Mouse (Mus musculus): Measurements from ENCODE around the gene Prkaca. TPM values are rescaled to one million over a fixed set of nuclear protein-coding genes. Genes with fewer than 3 reads are reported as not detected.

Gene Prkaca
- polyA plus RNA-seq, 1 experiment, result 181 TPM

DNA sequence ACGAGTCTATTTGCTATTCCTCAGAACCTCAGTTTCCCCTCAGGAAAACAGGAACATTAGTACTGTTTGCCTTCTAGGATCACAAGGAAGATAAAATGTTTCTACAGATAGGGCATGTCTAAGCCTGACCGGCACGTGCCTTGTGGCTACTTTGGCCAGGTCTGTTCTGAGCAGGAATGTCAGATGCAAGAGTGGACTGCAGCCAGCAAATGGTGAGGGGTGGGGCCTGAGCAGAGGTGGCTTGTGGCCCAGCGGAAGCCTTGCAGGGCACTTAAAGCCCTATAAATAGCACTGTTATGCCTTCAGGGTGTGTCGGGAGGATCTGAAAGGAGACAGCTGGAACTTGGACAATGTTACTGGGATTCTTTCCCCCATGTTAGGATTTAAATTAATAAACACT lies 50.3 kb downstream of the Prkaca start:
- H3K4me3 ChIP-seq (ENCODE audit: insufficient read depth, low read length), result no peak overlapping the region
- H3K4me1 ChIP-seq (ENCODE audit: control insufficient read depth, insufficient read depth, low read length), result no peaks in the 10 kb centered on the region
- TF ChIP-seq POLR2A (IDR thresholded peaks at IDR 0.05; ENCODE audit: extremely low read depth, insufficient read depth, low read length) (no peak), CTCF (IDR thresholded peaks at IDR 0.05; ENCODE audit: extremely low read depth, insufficient read depth, low read length) (no peak)
- H3K27ac ChIP-seq (ENCODE audit: insufficient read depth, low read length), result no peak overlapping the region

DNA sequence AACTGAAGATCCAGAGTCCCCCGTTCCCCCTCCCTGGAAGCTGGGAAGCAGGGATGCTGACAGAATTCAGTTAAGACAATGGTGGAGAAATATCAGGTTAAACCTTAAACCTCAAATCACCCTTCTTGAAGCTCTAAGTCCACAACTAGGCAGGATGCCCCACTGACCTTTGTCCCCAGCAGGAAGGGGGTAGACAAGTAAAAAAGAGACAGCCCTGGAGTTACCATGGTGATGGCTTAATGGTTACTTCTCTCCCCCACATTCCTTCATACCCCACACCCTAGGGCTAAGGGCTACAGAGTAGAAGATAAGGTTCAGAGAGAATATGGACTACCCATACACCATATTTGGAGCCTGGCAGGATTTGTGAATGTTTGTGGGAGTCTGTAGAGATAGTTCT lies 50.8 kb downstream of the Prkaca start:
- H3K4me3 ChIP-seq (ENCODE audit: insufficient read depth, low read length), result no peak overlapping the region
- no peaks in the 10 kb centered on the region for H3K4me1 ChIP-seq (ENCODE audit: control insufficient read depth, insufficient read depth, low read length)
- TF ChIP-seq POLR2A (IDR thresholded peaks at IDR 0.05; ENCODE audit: extremely low read depth, insufficient read depth, low read length) (no peak), CTCF (IDR thresholded peaks at IDR 0.05; ENCODE audit: extremely low read depth, insufficient read depth, low read length) (no peak)
- H3K27ac ChIP-seq (ENCODE audit: insufficient read depth, low read length), result no peak overlapping the region

DNA sequence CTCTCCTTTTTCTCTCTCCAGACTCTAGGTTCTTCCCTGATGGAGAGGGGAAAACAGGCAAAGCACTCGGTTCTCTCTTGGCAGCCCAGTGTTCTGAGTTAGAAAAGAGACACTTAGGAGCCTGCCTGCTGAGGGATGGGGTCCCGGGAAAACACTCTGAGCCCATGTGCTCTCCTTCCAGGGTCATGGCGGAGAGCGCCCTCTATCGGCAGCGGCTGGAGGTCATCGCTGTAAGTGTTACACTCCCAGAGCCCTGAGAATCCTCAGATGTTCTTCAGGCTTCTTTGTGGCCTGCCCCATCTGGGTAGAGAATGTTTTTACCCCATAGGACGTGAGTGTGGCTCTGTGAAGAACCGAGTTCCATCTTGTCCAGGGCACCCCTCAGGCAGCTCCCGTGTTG lies 51.4 kb downstream of the Prkaca start:
- H3K27ac ChIP-seq (ENCODE audit: insufficient read depth, low read length), result no peak overlapping the region
- TF ChIP-seq POLR2A (IDR thresholded peaks at IDR 0.05; ENCODE audit: extremely low read depth, insufficient read depth, low read length), result no peak
- TF ChIP-seq CTCF (IDR thresholded peaks at IDR 0.05; ENCODE audit: extremely low read depth, insufficient read depth, low read length), result peak; percentile 32; the same call in 1 of the 2 replicates
- H3K4me1 ChIP-seq (ENCODE audit: control insufficient read depth, insufficient read depth, low read length), result no peaks in the 10 kb centered on the region
- no peak overlapping the region for H3K4me3 ChIP-seq (ENCODE audit: insufficient read depth, low read length)

GRCm38 (mm10) chr8:84025863-84026262 lies 53.1 kb downstream of the Prkaca start:
- no peaks in the 10 kb centered on the region for H3K4me1 ChIP-seq (ENCODE audit: control insufficient read depth, insufficient read depth, low read length)
- peak overlapping the region; percentile 10 for H3K4me3 ChIP-seq (ENCODE audit: insufficient read depth, low read length)
- H3K27ac ChIP-seq (ENCODE audit: insufficient read depth, low read length), result no peak overlapping the region
- TF ChIP-seq CTCF (IDR thresholded peaks at IDR 0.05; ENCODE audit: extremely low read depth, insufficient read depth, low read length) (no peak), POLR2A (IDR thresholded peaks at IDR 0.05; ENCODE audit: extremely low read depth, insufficient read depth, low read length) (no peak)

- Histone ChIP-seq H3K4me1 (ENCODE audit: control insufficient read depth, insufficient read depth, low read length) (no peaks in the 10 kb centered on the region), H3K27ac (ENCODE audit: insufficient read depth, low read length) (no peak overlapping the region)
- TF ChIP-seq POLR2A (IDR thresholded peaks at IDR 0.05; ENCODE audit: extremely low read depth, insufficient read depth, low read length) (no peak), CTCF (IDR thresholded peaks at IDR 0.05; ENCODE audit: extremely low read depth, insufficient read depth, low read length) (no peak)
Measured at GRCm38 (mm10) chr8:84027449-84027848, 54.7 kb downstream of the Prkaca start.

DNA sequence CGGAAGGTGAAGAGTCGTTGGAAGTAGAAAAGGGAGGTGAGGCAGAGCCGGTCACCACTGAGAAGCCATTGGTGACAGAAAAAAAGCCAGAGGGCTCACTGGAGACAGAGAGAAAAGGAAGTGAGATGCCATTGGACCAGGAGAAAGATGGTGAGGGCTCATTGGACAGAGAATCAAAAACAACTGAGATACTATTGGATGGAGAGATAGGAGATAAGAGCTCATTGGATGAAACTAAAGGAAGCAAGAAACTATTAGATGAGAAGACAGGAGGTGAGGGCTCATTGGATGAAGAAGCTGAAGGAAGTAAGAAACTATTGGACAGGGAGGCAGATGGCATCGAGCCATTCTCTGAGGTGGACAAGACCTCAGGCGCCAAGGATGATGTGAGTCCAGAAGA lies 56.5 kb downstream of the Prkaca start:
- no peak overlapping the region for H3K27ac ChIP-seq (ENCODE audit: insufficient read depth, low read length)
- TF ChIP-seq POLR2A (IDR thresholded peaks at IDR 0.05; ENCODE audit: extremely low read depth, insufficient read depth, low read length) (no peak), CTCF (IDR thresholded peaks at IDR 0.05; ENCODE audit: extremely low read depth, insufficient read depth, low read length) (no peak)
- no peaks in the 10 kb centered on the region for H3K4me1 ChIP-seq (ENCODE audit: control insufficient read depth, insufficient read depth, low read length)
- no peak overlapping the region for H3K4me3 ChIP-seq (ENCODE audit: insufficient read depth, low read length)

More at GRCm38 (mm10) chr8:84027449-84027848, 54.7 kb downstream of the Prkaca start:
- H3K4me3 ChIP-seq (ENCODE audit: insufficient read depth, low read length), result no peak overlapping the region

DNA sequence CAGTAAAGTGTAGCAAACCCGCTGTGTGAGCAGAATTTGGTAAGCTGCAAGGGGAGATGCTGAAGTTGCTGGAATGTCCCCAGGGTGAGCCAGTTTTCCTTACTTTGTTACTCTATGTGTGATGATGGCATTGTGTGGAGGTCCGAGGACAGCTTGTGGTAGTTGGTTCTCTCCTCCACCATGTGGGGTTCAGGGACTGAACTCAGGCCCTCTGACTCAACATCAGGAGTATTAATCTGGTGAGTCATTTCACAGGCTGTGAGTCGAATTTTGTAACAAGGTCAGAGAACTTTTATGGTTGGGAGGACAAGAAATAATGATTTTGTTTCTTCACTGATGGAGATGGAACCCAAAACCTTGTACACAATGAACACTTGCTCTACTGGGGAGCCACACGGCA lies 60.0 kb downstream of the Prkaca start:
- TF ChIP-seq CTCF (IDR thresholded peaks at IDR 0.05; ENCODE audit: extremely low read depth, insufficient read depth, low read length) (no peak), POLR2A (IDR thresholded peaks at IDR 0.05; ENCODE audit: extremely low read depth, insufficient read depth, low read length) (no peak)
- Histone ChIP-seq H3K27ac (ENCODE audit: insufficient read depth, low read length) (no peak overlapping the region), H3K4me1 (ENCODE audit: control insufficient read depth, insufficient read depth, low read length) (no peaks in the 10 kb centered on the region), H3K4me3 (ENCODE audit: insufficient read depth, low read length) (no peak overlapping the region)

GRCm38 (mm10) chr8:84038015-84038414 lies 65.2 kb downstream of the Prkaca start:
- Histone ChIP-seq H3K27ac (ENCODE audit: insufficient read depth, low read length) (no peak overlapping the region), H3K4me1 (ENCODE audit: control insufficient read depth, insufficient read depth, low read length) (no peaks in the 10 kb centered on the region), H3K4me3 (ENCODE audit: insufficient read depth, low read length) (no peak overlapping the region)
- no peak for TF ChIP-seq POLR2A (IDR thresholded peaks at IDR 0.05; ENCODE audit: extremely low read depth, insufficient read depth, low read length)
- no peak for TF ChIP-seq CTCF (IDR thresholded peaks at IDR 0.05; ENCODE audit: extremely low read depth, insufficient read depth, low read length)

DNA sequence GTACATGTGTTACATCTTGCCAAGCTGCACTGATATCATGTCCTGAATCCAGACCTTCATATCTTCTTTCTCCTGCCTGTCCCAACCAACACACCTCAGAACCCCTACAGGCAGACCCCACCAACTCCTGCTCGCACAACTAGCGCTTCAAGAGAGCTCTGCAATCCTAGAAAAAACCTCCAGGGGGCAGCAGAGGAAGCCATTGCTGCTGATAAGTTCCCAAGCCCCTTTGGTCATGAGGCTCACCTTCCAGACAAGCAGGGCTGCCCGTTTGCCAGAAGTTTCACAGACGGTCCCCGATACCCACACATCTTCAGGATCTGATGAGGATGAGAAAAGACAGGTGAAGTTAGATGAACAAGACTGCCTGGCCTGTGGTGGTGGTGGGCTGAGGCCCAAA lies 66.3 kb downstream of the Prkaca start:
- Histone ChIP-seq H3K27ac (ENCODE audit: insufficient read depth, low read length) (no peak overlapping the region), H3K4me3 (ENCODE audit: insufficient read depth, low read length) (no peak overlapping the region), H3K4me1 (ENCODE audit: control insufficient read depth, insufficient read depth, low read length) (no peaks in the 10 kb centered on the region)
- TF ChIP-seq POLR2A (IDR thresholded peaks at IDR 0.05; ENCODE audit: extremely low read depth, insufficient read depth, low read length) (no peak), CTCF (IDR thresholded peaks at IDR 0.05; ENCODE audit: extremely low read depth, insufficient read depth, low read length) (peak; percentile 80)

DNA sequence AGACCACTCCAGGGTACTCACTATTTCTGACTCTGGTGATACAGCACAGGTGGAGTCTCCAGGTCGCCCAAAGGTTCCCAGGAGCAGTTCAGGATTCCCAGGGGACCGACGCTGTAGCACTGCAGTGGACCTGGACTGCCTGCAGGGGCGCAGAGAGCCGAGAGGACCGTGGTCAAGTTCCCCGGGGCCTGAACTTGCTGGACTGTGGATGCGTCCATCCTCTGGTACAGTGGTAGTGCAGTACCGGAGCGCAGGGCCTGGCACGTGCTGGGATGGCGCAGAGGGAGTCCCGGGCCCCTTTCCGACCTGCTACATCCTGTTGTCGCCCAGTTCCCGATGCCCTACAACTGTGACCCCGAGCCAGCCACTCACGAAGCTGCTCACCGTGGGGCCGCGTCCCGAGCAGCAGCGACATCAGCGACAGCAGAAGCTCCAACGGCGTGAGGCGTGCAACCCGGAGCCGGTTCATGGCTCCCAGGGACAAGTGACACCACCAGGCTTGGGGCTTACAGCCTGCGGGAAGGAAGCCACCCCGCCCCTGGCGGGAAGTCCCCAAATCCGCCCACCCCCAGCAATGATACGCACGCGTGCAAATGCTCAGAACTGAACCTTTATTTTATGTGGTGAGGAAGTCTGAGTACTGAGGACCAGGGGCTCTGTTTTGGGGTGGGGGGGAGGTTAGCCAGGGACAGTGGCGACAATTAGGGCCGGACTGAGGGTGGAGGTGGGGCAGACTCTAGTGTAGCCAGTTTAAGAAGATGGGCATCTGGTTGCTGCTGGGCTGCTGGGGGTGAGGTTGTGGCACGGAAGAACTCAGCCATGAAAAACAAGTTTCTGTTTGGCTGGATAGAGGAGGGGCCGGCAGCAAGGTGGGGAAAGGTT lies 69.5 kb downstream of the Prkaca start, which contains the start of gene Il27ra:
Il27ra (minus strand) TSS at position 524 of the 882 bp plus-strand sequence.
- Histone ChIP-seq H3K4me3 (ENCODE audit: insufficient read depth, low read length) (peak within 1 kb of the TSS; percentile 26; the same call in 1 of the 2 replicates), H3K27ac (ENCODE audit: insufficient read depth, low read length) (no peak within 1 kb of the TSS), H3K4me1 (ENCODE audit: control insufficient read depth, insufficient read depth, low read length) (no peaks in the 10 kb centered on the region)
- TF ChIP-seq CTCF (IDR thresholded peaks at IDR 0.05; ENCODE audit: extremely low read depth, insufficient read depth, low read length), result peak; percentile 49
- no peak for TF ChIP-seq POLR2A (IDR thresholded peaks at IDR 0.05; ENCODE audit: extremely low read depth, insufficient read depth, low read length)
